Mouse (Mus musculus): Measurements from ENCODE around the gene Dcps. TPM values are rescaled to one million over a fixed set of nuclear protein-coding genes. Genes with fewer than 3 reads are reported as not detected.
A peak's percentile ranks its signal among the peaks of the same experiment; 100 is the strongest.

The Dcps gene
- polyA plus RNA-seq, 1 experiment from 2014 or later = 73.4 TPM

GRCm38 (mm10) chr9:35186430-35186829 lies 10.6 kb upstream of the Dcps start:
- Histone ChIP-seq H3K4me1 (ENCODE audit: control insufficient read depth, insufficient read depth, low read length) (no peaks in the 10 kb centered on the region), H3K27ac (ENCODE audit: low read length) (no peak overlapping the region), H3K9me3 (replicated peaks; ENCODE audit: control insufficient read depth, low read length, poor library complexity, severe bottlenecking) (no peaks in the 10 kb centered on the region), H3K4me3 (ENCODE audit: low read depth, low read length) (no peak overlapping the region), H3K4me2 (ENCODE audit: low read length) (no peak overlapping the region), H3K9ac (ENCODE audit: low read depth, low read length) (no peak overlapping the region), H3K27me3 (ENCODE audit: control insufficient read depth, insufficient read depth, low read depth, low read length) (no peaks in the 10 kb centered on the region), H3K36me3 (ENCODE audit: control insufficient read depth, insufficient read depth, low read length) (no peaks in the 10 kb centered on the region)
- WGBS = 83% methylated on average over 4 of the region's 4 CpGs
- ATAC-seq = no peak

GRCm38 (mm10) chr9:35183359-35183758 lies 7.5 kb upstream of the Dcps start:
- Histone ChIP-seq H3K4me1 (ENCODE audit: control insufficient read depth, insufficient read depth, low read length) (no peaks in the 10 kb centered on the region), H3K4me2 (ENCODE audit: low read length) (no peak overlapping the region), H3K27me3 (ENCODE audit: control insufficient read depth, insufficient read depth, low read depth, low read length) (no peaks in the 10 kb centered on the region), H3K36me3 (ENCODE audit: control insufficient read depth, insufficient read depth, low read length) (no peaks in the 10 kb centered on the region), H3K9me3 (replicated peaks; ENCODE audit: control insufficient read depth, low read length, poor library complexity, severe bottlenecking) (no peaks in the 10 kb centered on the region), H3K9ac (ENCODE audit: low read depth, low read length) (no peak overlapping the region), H3K27ac (ENCODE audit: low read length) (no peak overlapping the region), H3K4me3 (ENCODE audit: low read depth, low read length) (no peak overlapping the region)
- 70% methylated on average over 5 of the region's 5 CpGs for WGBS
- ATAC-seq = no peak

- Histone ChIP-seq H3K27ac (ENCODE audit: low read length) (no peak overlapping the region), H3K4me3 (ENCODE audit: low read depth, low read length) (no peak overlapping the region), H3K36me3 (ENCODE audit: control insufficient read depth, insufficient read depth, low read length) (no peaks in the 10 kb centered on the region), H3K4me1 (ENCODE audit: control insufficient read depth, insufficient read depth, low read length) (no peaks in the 10 kb centered on the region), H3K4me2 (ENCODE audit: low read length) (no peak overlapping the region), H3K27me3 (ENCODE audit: control insufficient read depth, insufficient read depth, low read depth, low read length) (no peaks in the 10 kb centered on the region), H3K9me3 (replicated peaks; ENCODE audit: control insufficient read depth, low read length, poor library complexity, severe bottlenecking) (no peaks in the 10 kb centered on the region), H3K9ac (ENCODE audit: low read depth, low read length) (no peak overlapping the region)
- 84% methylated on average over 2 of the region's 2 CpGs for WGBS
- no peak for ATAC-seq
Observed at GRCm38 (mm10) chr9:35182832-35183231, 7.0 kb upstream of the Dcps start.

- peak overlapping the region; percentile 56 for H3K9ac ChIP-seq (ENCODE audit: low read depth, low read length)
- H3K36me3 ChIP-seq (ENCODE audit: control insufficient read depth, insufficient read depth, low read length) = no peaks in the 10 kb centered on the region
- peak; percentile 52 for ATAC-seq
- H3K27ac ChIP-seq (ENCODE audit: low read length) = peak overlapping the region; percentile 93
- WGBS = 48% methylated on average over 14 of the region's 14 CpGs
- H3K4me3 ChIP-seq (ENCODE audit: low read depth, low read length) = peak overlapping the region; percentile 54
- H3K4me2 ChIP-seq (ENCODE audit: low read length) = peak overlapping the region; percentile 93
- no peaks in the 10 kb centered on the region for H3K9me3 ChIP-seq (replicated peaks; ENCODE audit: control insufficient read depth, low read length, poor library complexity, severe bottlenecking)
- peaks cover 12% of the 10 kb centered on the region for H3K4me1 ChIP-seq (ENCODE audit: control insufficient read depth, insufficient read depth, low read length)
- H3K27me3 ChIP-seq (ENCODE audit: control insufficient read depth, insufficient read depth, low read depth, low read length) = no peaks in the 10 kb centered on the region
Observed at GRCm38 (mm10) chr9:35176124-35176659, 331 bp upstream of the Dcps start.

- WGBS = 95% methylated on average over 1 of the region's 1 CpGs
Observed at GRCm38 (mm10) chr9:35173331-35173730, 2.5 kb downstream of the Dcps start.

GRCm38 (mm10) chr9:35170071-35170470 lies 5.8 kb downstream of the Dcps start:
- H3K9ac ChIP-seq (ENCODE audit: low read depth, low read length) = no peak overlapping the region
- no peak overlapping the region for H3K4me3 ChIP-seq (ENCODE audit: low read depth, low read length)
- H3K27ac ChIP-seq (ENCODE audit: low read length) = no peak overlapping the region
- peaks cover 14% of the 10 kb centered on the region for H3K4me1 ChIP-seq (ENCODE audit: control insufficient read depth, insufficient read depth, low read length)
- peaks cover 9% of the 10 kb centered on the region for H3K36me3 ChIP-seq (ENCODE audit: control insufficient read depth, insufficient read depth, low read length)
- H3K4me2 ChIP-seq (ENCODE audit: low read length) = no peak overlapping the region
- H3K9me3 ChIP-seq (replicated peaks; ENCODE audit: control insufficient read depth, low read length, poor library complexity, severe bottlenecking) = no peaks in the 10 kb centered on the region
- H3K27me3 ChIP-seq (ENCODE audit: control insufficient read depth, insufficient read depth, low read depth, low read length) = no peaks in the 10 kb centered on the region
- 95% methylated on average over 7 of the region's 7 CpGs for WGBS
- no peak for ATAC-seq

More at GRCm38 (mm10) chr9:35173331-35173730, 2.5 kb downstream of the Dcps start:
- Histone ChIP-seq H3K4me2 (ENCODE audit: low read length) (no peak overlapping the region), H3K4me1 (ENCODE audit: control insufficient read depth, insufficient read depth, low read length) (peaks cover 12% of the 10 kb centered on the region), H3K9me3 (replicated peaks; ENCODE audit: control insufficient read depth, low read length, poor library complexity, severe bottlenecking) (no peaks in the 10 kb centered on the region), H3K36me3 (ENCODE audit: control insufficient read depth, insufficient read depth, low read length) (peaks cover 9% of the 10 kb centered on the region), H3K27me3 (ENCODE audit: control insufficient read depth, insufficient read depth, low read depth, low read length) (no peaks in the 10 kb centered on the region), H3K9ac (ENCODE audit: low read depth, low read length) (no peak overlapping the region), H3K4me3 (ENCODE audit: low read depth, low read length) (no peak overlapping the region), H3K27ac (ENCODE audit: low read length) (no peak overlapping the region)
- ATAC-seq = no peak

GRCm38 (mm10) chr9:35166798-35167635 lies 8.8 kb downstream of the Dcps start:
- no peak for ATAC-seq
- peaks cover 12% of the 10 kb centered on the region for H3K36me3 ChIP-seq (ENCODE audit: control insufficient read depth, insufficient read depth, low read length)
- H3K4me2 ChIP-seq (ENCODE audit: low read length) = no peak overlapping the region
- H3K9ac ChIP-seq (ENCODE audit: low read depth, low read length) = no peak overlapping the region
- H3K27ac ChIP-seq (ENCODE audit: low read length) = no peak overlapping the region
- H3K4me3 ChIP-seq (ENCODE audit: low read depth, low read length) = no peak overlapping the region
- 15% methylated on average over 9 of the region's 9 CpGs for WGBS
- no peaks in the 10 kb centered on the region for H3K27me3 ChIP-seq (ENCODE audit: control insufficient read depth, insufficient read depth, low read depth, low read length)
- H3K9me3 ChIP-seq (replicated peaks; ENCODE audit: control insufficient read depth, low read length, poor library complexity, severe bottlenecking) = no peaks in the 10 kb centered on the region
- 0 out of 2 replicates have a peak, but pooled peaks cover 3% of the 10 kb centered on the region for H3K4me1 ChIP-seq (ENCODE audit: control insufficient read depth, insufficient read depth, low read length)

GRCm38 (mm10) chr9:35166144-35166797 lies 9.6 kb downstream of the Dcps start:
- ATAC-seq = peak; percentile 65; the same call in 1 of the 2 replicates
- H3K27ac ChIP-seq (ENCODE audit: low read length) = no peak overlapping the region
- H3K36me3 ChIP-seq (ENCODE audit: control insufficient read depth, insufficient read depth, low read length) = peaks cover 12% of the 10 kb centered on the region
- H3K4me1 ChIP-seq (ENCODE audit: control insufficient read depth, insufficient read depth, low read length) = 0 out of 2 replicates have a peak, but pooled peaks cover 3% of the 10 kb centered on the region
- no peaks in the 10 kb centered on the region for H3K27me3 ChIP-seq (ENCODE audit: control insufficient read depth, insufficient read depth, low read depth, low read length)
- whole genome bisulfite sequencing = 14% methylated on average over 3 of the region's 3 CpGs
- no peaks in the 10 kb centered on the region for H3K9me3 ChIP-seq (replicated peaks; ENCODE audit: control insufficient read depth, low read length, poor library complexity, severe bottlenecking)
- H3K4me2 ChIP-seq (ENCODE audit: low read length) = no peak overlapping the region
- H3K4me3 ChIP-seq (ENCODE audit: low read depth, low read length) = no peak overlapping the region
- H3K9ac ChIP-seq (ENCODE audit: low read depth, low read length) = no peak overlapping the region

Measured in midbrain, embryonic 16.5 days (tissue).